Mouse (Mus musculus) liver, postnatal 0 days (tissue): ENCODE results near the gene Taar6. TPM values are rescaled to one million over a fixed set of nuclear protein-coding genes. Genes with fewer than 3 reads are reported as not detected.

Experiments used
- ATAC-seq: fragments of 200-750 bp; cut with Nextera tagmentation; 2 replicates; pipeline ENCODE4 v1.8.0; 2017; ENCODE audit warnings: mild to moderate bottlenecking, moderate library complexity
- DNase-seq: peaks from one replicate; pipeline ENCODE4 v3.0.0-alpha.2; 2016
- H3K27ac ChIP-seq: fragments of 300-500 bp; sonication (generic); 2 replicates; pipeline ENCODE4 v1.5.1; 2014; ENCODE audit warnings: antibody characterized with exemption, moderate library complexity, mild to moderate bottlenecking, low read depth
- H3K27me3 ChIP-seq: fragments of 300-500 bp; sonication (generic); 2 replicates; pipeline ENCODE4 v1.6.1; 2014; ENCODE audit warnings: low read length, control low read depth, mixed read lengths; ENCODE audit not compliant: insufficient read depth
- H3K36me3 ChIP-seq: fragments of 300-500 bp; sonication (generic); replicated peaks from 2 replicates; pipeline ENCODE4 v1.6.1; 2014; ENCODE audit warnings: mild to moderate bottlenecking, control low read depth, low read length, moderate library complexity, mixed read lengths; ENCODE audit not compliant: insufficient read depth
- H3K4me1 ChIP-seq: fragments of 300-500 bp; sonication (generic); 2 replicates; pipeline ENCODE4 v1.6.1; 2014; ENCODE audit warnings: antibody characterized with exemption, mild to moderate bottlenecking, control low read depth; ENCODE audit not compliant: insufficient read depth
- H3K4me2 ChIP-seq: fragments of 300-500 bp; sonication (generic); 2 replicates; pipeline ENCODE4 v1.6.1; 2014; ENCODE audit warnings: low read depth, mild to moderate bottlenecking, low read length, moderate library complexity, mixed read lengths
- H3K4me3 ChIP-seq: fragments of 300-500 bp; sonication (generic); 2 replicates; pipeline ENCODE4 v1.5.1; 2014; ENCODE audit warnings: low read depth, low read length
- H3K9ac ChIP-seq: fragments of 300-500 bp; sonication (generic); replicated peaks from 2 replicates; pipeline ENCODE4 v1.6.1; 2014; ENCODE audit warnings: mild to moderate bottlenecking, moderate library complexity
- H3K9me3 ChIP-seq: fragments of 300-500 bp; sonication (generic); 2 replicates; pipeline ENCODE4 v1.6.1; 2016; ENCODE audit warnings: mild to moderate bottlenecking, control low read depth, low read length, mixed read lengths
- CTCF ChIP-seq: sonication (generic); IDR thresholded peaks from 2 replicates; pipeline ENCODE4 v1.5.1; 2016; ENCODE audit warnings: antibody characterized with exemption, low read depth
- EP300 ChIP-seq: IDR thresholded peaks from 2 replicates; pipeline ENCODE4 v1.6.1; 2016; ENCODE audit warnings: antibody characterized with exemption, low read depth, mild to moderate bottlenecking
- WGBS: fragments of 180-500 bp; shearing (Covaris S2); extraction: QIAGEN DNeasy Blood & Tissue Kit; methylation state at CpG from one replicate; pipeline ENCODE4 v1.1.7; 2014; ENCODE audit not compliant: insufficient replicate concordance; 5-methylcytosine and 5-hydroxymethylcytosine counted together
- polyA plus RNA-seq: library from polyadenylated mRNA; unstranded; fragments of >200 nt; fragmentation: Nextera tagmentation; extraction: Ambion mirVana; gene quantifications from 2 replicates; pipeline ENCODE4 v1.2.1, GENCODE M21; 2015

Gene Taar6
- polyA plus RNA-seq, 1 experiment from 2014 or later, result not detected

DNA sequence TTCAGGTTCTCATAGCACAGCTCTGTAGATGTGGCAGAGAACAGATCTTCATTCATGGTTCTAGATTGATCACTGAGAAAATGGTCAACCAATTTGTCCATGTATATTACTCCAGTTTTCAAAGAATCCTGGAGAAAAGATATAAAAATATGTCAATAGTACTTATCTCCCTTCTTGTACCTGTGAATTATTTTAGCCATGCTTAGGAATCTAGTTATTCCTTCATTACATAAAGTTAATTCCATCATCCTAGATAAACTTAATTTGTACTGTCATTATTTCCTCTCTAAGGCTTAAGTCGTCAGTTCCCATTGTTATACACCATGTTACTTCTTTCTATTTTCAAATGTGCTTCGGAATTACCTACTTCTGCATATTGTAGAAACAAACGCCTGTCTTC lies 7.9 kb upstream of the Taar6 start, which contains the start of gene Taar7a:
Gene Taar7a, minus strand, starts transcription at position 101 of the 400 bp plus-strand sequence.
- Histone ChIP-seq H3K4me2 (no peak within 1 kb of the TSS), H3K4me1 (0 out of 2 replicates have a peak, but pooled peaks cover 1% of the 10 kb centered on the region), H3K36me3 (no peaks in the 10 kb centered on the region), H3K9ac (no peak within 1 kb of the TSS), H3K27me3 (no peaks in the 10 kb centered on the region), H3K4me3 (no peak within 1 kb of the TSS), H3K9me3 (no peaks in the 10 kb centered on the region), H3K27ac (no peak within 1 kb of the TSS)
- 74% methylated on average over 3 of the region's 3 CpGs for WGBS
- TF ChIP-seq EP300 (no peak), CTCF (no peak)
- DNase-seq (no peak), ATAC-seq (no peak)

DNA sequence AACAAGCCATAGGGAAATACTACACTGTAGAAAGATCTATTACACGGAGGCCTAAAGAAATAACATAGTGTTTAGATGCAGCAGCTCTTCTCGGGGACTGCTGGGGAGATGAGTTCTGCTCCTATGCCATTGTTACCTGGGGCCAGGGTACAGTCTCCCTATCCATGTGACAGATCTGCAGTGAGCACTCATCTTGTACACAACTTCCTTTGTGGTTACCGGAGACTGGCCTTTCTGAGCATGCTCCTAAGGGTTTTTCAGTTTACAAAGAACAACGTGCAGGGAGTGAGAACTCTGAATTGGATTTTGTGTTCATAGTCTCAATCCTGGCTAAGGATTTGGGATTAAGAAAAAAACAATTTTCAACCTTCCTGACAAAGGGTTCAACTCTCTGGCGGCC lies 973 bp upstream of the Taar6 start:
- no peak overlapping the region for H3K9ac ChIP-seq
- no peaks in the 10 kb centered on the region for H3K27me3 ChIP-seq
- no peak overlapping the region for H3K4me2 ChIP-seq
- 0 out of 2 replicates have a peak, but pooled peaks cover 2% of the 10 kb centered on the region for H3K4me1 ChIP-seq
- 40% methylated on average over 5 of the region's 5 CpGs for WGBS
- H3K4me3 ChIP-seq, result no peak overlapping the region
- no peaks in the 10 kb centered on the region for H3K9me3 ChIP-seq
- DNase-seq (no peak), ATAC-seq (no peak)
- H3K36me3 ChIP-seq, result no peaks in the 10 kb centered on the region
- no peak for TF ChIP-seq CTCF
- TF ChIP-seq EP300, result no peak
- H3K27ac ChIP-seq, result no peak overlapping the region

DNA sequence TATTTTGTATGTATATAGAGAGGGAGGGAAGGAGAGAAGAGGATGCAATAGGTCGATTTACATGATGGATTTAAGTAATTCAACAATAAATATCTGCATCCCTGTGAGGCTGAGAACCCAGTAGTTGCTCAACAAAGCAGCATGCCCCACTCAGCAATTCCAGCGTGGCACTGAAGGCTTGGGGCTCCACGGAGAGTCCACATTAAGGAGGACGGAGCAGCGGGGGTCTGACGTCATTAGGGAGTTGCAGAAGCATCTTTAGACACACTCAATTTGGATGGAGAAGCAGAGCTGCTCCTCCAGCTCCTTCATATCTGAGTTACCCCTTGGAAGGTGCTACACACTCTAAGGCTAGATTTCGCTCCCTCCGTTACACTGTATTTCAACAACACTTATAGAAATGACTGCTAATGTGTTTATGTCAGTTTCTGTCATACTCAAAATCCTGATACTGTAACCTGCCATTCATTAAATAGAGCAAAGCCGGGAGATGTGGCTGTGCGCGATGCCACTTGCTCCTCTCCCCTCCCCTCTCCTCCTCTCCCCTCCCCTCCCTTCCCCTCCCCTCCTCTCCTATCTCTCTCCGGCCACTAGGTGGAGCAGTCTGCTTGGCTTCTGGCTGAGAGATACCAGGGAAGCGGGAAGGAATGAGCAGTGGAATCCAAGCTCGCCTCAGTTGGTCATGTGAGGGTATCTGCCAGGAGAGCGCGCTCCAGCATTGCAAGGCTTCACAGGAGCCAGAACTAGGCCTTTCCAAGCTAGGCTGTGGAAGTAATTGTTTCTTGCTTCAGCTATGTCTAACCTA lies 6.3 kb downstream of the Taar6 start:
- WGBS, result 40% methylated on average over 16 of the region's 16 CpGs
- Histone ChIP-seq H3K36me3 (no peaks in the 10 kb centered on the region), H3K9me3 (no peaks in the 10 kb centered on the region), H3K9ac (no peak overlapping the region), H3K4me3 (no peak overlapping the region), H3K27me3 (no peaks in the 10 kb centered on the region), H3K4me2 (no peak overlapping the region), H3K27ac (no peak overlapping the region), H3K4me1 (no peaks in the 10 kb centered on the region)
- DNase-seq, result peak; percentile 73
- no peak for TF ChIP-seq EP300
- TF ChIP-seq CTCF, result peak; percentile 86
- ATAC-seq, result peak; percentile 73

DNA sequence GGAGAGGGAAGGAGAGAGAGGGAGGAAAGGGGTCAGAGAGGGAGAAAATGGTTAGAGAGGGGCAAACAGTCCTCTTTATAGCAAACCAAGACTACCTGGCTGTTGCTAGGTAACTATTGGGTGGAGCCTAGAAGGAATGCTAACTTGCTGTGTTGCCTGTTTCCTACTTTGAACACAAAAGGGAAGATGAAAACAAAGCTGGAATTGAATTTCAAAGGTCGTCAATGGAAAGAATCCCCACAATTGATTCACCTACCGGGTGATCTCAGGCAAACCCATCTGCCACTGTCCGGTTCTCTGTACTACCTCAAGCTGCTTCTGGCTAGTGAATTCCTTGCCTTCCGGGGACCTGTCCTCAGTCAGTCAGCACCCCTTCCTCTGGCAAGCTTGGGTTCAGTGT lies 7.5 kb downstream of the Taar6 start:
- Histone ChIP-seq H3K27ac (no peak overlapping the region), H3K4me3 (no peak overlapping the region), H3K9ac (no peak overlapping the region), H3K4me2 (no peak overlapping the region), H3K36me3 (no peaks in the 10 kb centered on the region), H3K9me3 (no peaks in the 10 kb centered on the region), H3K4me1 (no peaks in the 10 kb centered on the region), H3K27me3 (no peaks in the 10 kb centered on the region)
- no peak for ATAC-seq
- WGBS, result 50% methylated on average over 4 of the region's 4 CpGs
- TF ChIP-seq EP300 (no peak), CTCF (no peak)
- DNase-seq, result no peak

DNA sequence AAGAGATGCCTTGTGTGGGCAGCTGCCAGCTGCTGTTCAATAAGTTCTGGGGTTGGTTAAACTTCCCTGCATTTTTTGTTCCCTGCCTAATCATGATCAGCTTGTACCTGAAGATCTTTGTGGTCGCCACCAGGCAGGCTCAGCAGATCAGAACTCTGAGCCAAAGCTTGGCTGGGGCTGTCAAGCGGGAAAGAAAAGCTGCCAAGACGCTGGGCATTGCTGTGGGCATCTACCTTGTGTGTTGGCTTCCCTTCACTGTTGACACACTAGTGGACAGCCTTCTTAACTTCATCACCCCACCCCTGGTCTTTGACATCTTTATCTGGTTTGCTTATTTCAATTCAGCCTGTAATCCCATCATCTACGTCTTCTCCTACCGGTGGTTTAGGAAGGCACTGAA lies 14.2 kb downstream of the Taar6 start:
- Histone ChIP-seq H3K4me3 (no peak overlapping the region), H3K9me3 (no peaks in the 10 kb centered on the region), H3K4me2 (no peak overlapping the region), H3K27me3 (no peaks in the 10 kb centered on the region), H3K9ac (no peak overlapping the region), H3K4me1 (no peaks in the 10 kb centered on the region), H3K36me3 (no peaks in the 10 kb centered on the region), H3K27ac (no peak overlapping the region)
- no peak for ATAC-seq
- 76% methylated on average over 5 of the region's 5 CpGs for WGBS
- TF ChIP-seq EP300 (no peak), CTCF (no peak)
- no peak for DNase-seq

DNA sequence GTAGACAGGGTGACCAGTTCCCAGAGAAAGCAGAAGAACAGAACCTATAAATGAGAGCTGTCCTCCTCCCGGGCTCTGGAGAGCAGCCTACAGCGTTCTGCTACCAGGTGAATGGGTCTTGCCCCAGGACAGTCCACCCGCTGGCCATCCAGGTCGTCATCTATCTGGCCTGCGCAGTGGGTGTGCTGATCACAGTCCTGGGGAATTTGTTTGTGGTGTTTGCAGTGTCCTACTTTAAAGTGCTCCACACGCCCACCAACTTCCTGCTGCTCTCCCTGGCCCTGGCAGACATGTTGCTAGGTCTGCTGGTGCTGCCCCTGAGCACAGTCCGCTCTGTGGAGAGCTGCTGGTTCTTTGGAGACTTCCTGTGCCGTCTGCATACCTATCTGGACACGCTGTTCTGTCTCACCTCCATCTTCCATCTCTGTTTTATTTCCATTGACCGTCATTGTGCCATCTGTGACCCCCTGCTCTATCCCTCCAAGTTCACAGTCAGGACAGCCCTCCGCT lies 14.7 kb downstream of the Taar6 start, which contains the start of gene Taar5:
Gene Taar5, plus strand, starts transcription at position 51 of the 510 bp plus-strand sequence.
- TF ChIP-seq EP300 (no peak), CTCF (no peak)
- H3K4me2 ChIP-seq, result no peak within 1 kb of the TSS
- no peaks in the 10 kb centered on the region for H3K4me1 ChIP-seq
- H3K36me3 ChIP-seq, result no peaks in the 10 kb centered on the region
- H3K9me3 ChIP-seq, result no peaks in the 10 kb centered on the region
- ATAC-seq, result no peak
- H3K4me3 ChIP-seq, result no peak within 1 kb of the TSS
- no peak within 1 kb of the TSS for H3K27ac ChIP-seq
- 80% methylated on average over 11 of the region's 11 CpGs for WGBS
- no peak within 1 kb of the TSS for H3K9ac ChIP-seq
- no peak for DNase-seq
- H3K27me3 ChIP-seq, result no peaks in the 10 kb centered on the region
